Mouse (Mus musculus): ENCODE data around the gene Ppp1r32.

Gene Ppp1r32

DNA sequence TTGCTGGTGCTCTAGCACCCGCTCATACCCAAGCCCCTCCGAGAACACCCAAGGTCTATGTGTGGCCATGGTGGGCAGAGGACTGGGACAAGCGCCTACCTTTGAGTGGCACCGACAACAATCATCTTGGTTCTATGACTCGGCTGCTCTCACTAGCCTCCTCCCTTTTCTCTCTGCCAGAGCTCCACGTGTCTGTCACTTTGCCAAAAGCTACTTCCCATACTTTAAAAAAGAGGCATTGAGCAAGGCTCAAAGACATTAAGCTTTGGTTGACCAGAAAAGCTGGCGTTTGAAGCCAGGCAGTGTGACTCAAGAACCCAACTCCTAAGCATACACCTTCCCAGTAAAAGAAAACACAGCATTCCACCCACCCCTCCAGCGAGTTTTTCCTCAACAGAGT is 24.6 kb downstream of the Ppp1r32 start:
- DNase-seq (ENCODE audit: low spot score in 2 of 2): no peak

GRCm38 (mm10) chr19:10457484-10457800 is 25.3 kb downstream of the Ppp1r32 start:
- peak; percentile 86 for DNase-seq (ENCODE audit: low spot score in 2 of 2)

DNA sequence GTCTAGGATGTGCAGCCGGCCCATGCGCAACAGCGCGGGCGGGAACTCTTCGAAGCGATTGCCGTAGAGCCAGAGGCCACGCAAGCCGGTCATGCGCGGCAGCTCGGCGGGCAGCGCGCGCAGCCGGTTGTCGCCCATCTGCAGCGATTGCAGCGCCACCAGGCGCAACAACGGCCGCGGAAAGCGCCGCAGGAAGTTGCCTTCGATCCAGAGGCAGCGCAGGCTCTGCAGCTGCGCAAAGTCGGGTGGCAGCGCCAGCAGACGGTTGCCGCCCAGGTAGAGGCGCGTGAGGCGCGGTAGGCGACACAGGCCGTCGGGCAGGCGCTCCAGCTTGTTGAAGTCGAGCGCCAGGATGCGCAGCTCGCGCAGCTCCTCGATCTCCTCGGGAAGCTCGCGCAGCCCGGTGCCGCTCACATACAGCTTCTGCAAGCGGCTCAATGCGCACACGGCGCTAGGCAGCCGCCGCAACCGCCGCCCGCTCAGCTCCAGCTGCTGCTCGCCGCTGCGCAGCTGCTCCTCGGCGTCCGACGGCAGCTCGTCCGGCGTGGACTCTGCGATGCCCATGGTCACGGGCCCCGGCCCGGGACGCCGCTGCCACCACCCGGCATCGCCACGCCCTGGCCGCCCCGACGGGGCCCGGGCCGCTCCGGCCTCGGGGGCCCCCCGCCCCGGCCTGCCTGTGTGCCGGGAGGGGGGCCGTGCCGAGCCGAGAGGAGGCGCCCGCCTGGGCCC is 25.8 kb downstream of the Ppp1r32 start, which contains the start of gene Lrrc10b:
Gene Lrrc10b (minus strand): TSS at position 722 of the 732 bp plus-strand sequence.
- DNase-seq (ENCODE audit: low spot score in 2 of 2): peak; percentile 87 to 88

GRCm38 (mm10) chr19:10455437-10455806 is 27.3 kb downstream of the Ppp1r32 start:
- DNase-seq (ENCODE audit: low spot score in 2 of 2): no peak

DNA sequence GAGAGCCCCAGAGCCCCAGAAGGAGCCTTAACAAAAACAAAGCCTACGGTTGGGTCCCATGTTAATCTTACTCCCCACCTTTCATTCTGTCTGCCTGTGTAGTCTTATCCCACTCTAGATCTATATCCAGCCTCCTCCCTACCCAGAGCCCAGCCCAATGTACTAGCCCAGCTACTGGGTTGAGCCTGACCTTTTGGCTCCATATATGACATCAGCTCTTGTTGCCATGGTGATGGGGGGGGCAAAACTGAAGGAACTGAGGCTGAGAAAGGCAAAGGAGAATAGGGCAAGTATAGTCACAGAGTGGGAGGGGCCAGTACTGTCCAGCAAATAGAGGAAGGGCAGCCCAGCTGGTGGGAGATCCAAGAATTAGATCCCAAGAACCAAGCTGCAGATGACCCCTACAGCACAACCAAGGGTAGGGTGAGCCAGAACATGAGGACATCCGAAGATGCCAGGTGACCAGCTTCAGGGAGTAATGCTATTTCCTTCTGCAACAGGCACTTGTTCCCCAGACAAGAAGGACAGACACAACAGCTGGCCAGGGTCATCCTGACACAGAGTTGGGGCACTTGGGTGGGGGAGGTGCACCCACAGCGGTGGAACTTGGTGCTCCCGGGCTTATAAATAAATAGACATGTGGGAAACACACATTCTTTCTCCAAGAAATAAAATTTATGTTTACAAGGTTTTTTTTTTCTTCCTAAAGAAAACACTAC is 27.9 kb downstream of the Ppp1r32 start:
- DNase-seq (ENCODE audit: low spot score in 2 of 2): no peak

GRCm38 (mm10) chr19:10449708-10450107 is 33.0 kb downstream of the Ppp1r32 start:
- peak; percentile 87 to 88 for DNase-seq (ENCODE audit: low spot score in 2 of 2)

- DNase-seq (ENCODE audit: low spot score in 2 of 2): no peak
Observed at GRCm38 (mm10) chr19:10449190-10449589, 33.5 kb downstream of the Ppp1r32 start.

DNA sequence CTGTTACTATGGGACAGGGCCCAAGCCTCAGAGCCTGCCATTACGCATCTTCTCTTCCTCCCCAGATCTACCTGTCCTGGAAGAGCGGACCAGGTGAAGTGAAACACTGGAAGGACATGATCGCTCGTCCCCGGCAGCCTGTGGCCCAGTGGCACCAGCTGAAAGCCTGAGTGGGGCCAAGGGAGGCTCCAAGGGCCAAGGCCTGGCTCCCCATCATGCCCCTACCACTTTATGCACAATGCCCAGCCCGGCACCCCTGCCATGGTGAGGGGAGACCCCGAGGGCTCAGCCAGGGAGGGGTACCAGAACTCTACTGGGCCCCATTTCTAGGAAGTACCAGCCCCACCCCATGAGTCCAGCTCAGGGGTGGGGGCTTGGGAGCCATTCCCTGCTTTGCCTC is 34.5 kb downstream of the Ppp1r32 start:
- DNase-seq (ENCODE audit: low spot score in 2 of 2): no peak

GRCm38 (mm10) chr19:10444685-10445369 is 37.9 kb downstream of the Ppp1r32 start:
- DNase-seq (ENCODE audit: low spot score in 2 of 2): no peak

DNA sequence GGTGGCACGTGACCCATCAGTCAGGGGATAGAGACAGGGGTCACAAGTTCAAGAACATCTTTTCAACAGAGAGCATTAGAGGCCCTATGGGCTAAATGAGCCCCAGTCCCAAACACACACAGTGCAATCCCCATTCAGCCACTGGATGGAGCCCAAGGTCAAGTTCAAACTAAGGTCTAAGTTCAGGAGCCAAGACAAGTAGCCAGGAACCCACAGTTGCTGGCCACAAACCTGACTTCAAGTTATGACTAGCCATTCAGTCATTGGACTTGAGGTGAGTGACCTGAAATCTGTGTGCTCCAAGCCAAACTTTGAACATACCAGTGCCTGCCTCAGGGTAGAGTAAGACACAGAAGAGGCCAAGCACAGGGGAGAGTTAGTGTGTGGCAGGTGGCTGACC is 45.2 kb downstream of the Ppp1r32 start:
- DNase-seq (ENCODE audit: low spot score in 2 of 2): no peak

DNA sequence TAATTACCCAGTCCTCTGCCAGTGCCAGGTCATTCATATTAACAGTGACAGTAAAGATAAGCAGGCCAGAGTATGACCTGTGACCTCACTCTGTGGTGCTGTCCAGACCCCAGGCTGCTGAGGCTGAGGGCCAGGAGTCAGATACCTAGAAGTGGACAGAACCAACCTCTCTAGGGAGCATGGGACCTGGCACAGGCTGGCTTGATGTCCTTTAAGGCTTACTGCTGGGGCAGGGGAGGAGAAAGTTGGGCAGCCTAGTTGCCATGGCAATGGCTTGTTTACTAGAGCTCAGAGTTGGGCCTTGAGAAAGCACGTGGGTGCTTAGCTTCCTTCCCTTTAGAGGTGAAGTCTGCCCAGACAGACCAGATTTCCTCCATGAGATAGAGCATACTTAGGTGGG is 46.0 kb downstream of the Ppp1r32 start:
- no peak for DNase-seq (ENCODE audit: low spot score in 2 of 2)

DNA sequence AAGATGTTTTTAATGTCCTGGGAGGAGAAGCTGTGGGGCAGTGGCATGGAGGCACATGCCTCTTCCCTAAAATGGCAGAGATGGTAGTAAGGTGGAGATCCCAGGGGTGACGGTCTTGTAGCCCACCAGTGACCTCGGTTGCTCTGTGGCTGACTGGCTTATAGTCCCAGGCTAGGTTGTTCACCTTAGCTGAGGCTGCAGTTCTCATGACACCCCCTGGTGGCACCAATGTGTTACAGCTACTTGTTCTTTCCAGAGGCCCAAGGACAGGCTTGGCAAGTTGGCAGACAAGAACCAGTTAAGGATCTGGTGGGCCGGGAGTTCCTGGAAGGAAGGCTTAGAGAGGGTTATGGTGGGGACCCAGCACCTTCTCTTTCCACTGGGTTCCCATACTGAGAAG is 46.8 kb downstream of the Ppp1r32 start:
- peak; percentile 79 to 80 for DNase-seq (ENCODE audit: low spot score in 2 of 2)

DNA sequence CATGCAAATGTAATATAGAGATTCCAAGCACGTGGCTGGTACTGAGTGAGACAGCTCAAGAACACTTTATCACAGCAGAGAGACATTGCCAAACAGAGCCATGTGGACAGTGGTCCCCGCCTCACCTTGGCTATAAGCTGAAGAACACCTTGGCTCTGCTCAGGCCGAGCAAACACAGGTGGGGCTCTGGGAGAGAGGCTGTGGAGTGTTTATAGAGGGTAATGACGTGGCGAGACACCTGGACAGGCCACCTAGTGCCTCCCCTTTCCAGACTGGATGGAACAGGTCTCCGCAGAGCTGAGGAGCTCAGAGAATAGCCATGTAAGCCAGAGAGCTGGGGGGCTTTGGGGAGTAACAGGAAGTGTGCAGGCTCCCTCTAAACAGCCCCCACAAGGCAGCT is 47.8 kb downstream of the Ppp1r32 start:
- DNase-seq (ENCODE audit: low spot score in 2 of 2): no peak

DNA sequence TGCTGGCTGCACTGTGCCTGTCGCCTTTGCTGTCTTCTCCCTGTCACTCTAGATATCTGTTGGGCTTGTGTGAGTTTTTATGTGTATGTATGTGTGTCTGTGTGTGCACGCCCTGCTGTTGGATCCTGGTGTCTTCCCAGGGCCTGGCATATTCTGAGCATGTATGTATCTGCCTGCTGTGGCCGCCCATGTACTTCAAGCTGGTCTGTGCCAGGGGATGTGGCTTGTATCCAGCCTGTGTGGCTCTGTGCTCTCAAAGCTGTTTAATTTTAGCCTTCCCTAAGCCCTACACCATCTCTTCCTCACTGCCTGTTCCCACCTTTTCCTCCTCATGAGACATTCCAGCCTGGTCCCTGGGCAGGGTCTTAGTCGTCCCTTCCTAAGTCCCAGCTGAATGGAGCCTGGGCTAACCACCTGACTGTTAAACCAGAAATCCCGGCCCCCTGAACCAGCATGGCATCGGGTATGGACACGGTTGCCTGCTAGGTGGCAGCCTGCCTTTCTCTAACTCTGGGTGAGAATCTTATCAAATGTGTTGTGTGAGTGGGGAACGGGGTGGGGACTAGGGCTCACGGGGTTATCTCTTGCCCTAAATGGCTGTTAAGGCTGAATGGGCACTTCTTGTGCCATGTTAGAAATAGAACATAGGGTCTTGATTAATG is 48.7 kb downstream of the Ppp1r32 start:
- DNase-seq (ENCODE audit: low spot score in 2 of 2): peak; percentile 77 to 83

GRCm38 (mm10) chr19:10433225-10433624 is 49.5 kb downstream of the Ppp1r32 start:
- DNase-seq (ENCODE audit: low spot score in 2 of 2): no peak

DNA sequence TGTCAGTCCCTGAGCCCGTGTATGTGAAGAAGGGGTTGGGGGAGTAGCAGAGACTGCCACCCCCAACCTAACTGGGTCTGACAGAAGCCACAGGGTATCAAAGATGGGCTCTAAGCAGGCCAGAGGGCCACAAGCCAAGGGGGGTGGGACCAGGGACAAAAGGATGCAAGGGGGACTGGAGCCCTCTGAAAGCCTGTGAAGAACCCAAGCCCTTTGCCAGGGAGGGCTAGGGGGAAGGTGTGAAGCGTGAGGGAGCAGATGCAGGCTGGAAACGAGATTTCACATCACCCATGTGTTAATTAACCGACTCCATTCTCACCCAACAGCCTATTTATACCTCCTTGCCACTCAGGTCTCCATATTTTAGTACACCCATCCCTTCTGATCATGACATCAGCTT is 50.9 kb downstream of the Ppp1r32 start:
- DNase-seq (ENCODE audit: low spot score in 2 of 2): no peak

GRCm38 (mm10) chr19:10431410-10431809 is 51.3 kb downstream of the Ppp1r32 start:
- no peak for DNase-seq (ENCODE audit: low spot score in 2 of 2)

DNA sequence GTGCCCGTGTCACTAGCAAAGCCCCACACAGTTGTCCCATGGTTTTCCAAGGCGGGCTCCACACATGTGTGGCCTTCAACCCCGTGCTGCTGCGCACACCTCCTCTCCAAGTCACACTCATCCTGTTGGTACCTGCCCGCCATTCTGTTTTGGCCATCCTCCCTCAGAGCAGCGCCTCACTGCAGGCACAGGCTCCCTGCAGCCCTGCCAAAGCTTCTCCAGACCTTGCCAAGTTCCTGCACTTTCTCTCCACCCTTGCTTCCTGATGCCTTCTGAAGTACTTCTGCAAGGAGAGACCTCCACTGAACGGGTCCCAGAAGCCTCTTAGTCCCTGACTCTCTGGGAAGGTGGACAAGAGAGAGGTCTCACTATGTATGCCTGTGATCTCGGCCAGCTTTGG is 53.4 kb downstream of the Ppp1r32 start:
- no peak for DNase-seq (ENCODE audit: low spot score in 2 of 2)

DNA sequence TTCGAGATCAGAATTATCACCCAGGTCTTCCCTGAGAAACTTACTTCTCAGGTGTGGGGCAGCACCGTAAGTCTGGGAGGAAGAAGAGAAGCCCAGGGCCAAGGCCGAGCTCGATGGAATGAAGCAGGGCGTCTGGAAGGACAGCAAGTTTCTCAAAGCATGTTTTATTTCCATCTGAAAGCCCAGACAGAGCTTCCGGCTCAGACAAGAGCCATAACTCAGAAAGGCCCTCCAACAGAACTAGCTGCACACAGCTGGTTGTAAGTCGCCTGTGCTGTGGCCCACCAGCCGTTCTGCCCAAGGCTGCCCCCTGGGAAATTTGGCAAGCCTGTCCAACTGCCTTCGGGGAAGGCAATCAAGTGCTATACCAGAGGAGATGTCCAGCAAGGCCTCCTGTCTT is 55.3 kb downstream of the Ppp1r32 start:
- no peak for DNase-seq (ENCODE audit: low spot score in 2 of 2)

GRCm38 (mm10) chr19:10426793-10427192 is 55.9 kb downstream of the Ppp1r32 start:
- DNase-seq (ENCODE audit: low spot score in 2 of 2): no peak

- DNase-seq (ENCODE audit: low spot score in 2 of 2): no peak
Observed at GRCm38 (mm10) chr19:10426312-10426711, 56.4 kb downstream of the Ppp1r32 start.

- DNase-seq (ENCODE audit: low spot score in 2 of 2): no peak
Observed at GRCm38 (mm10) chr19:10425484-10426270, 57.1 kb downstream of the Ppp1r32 start.
